Mouse (Mus musculus) MEL (cell line): Measurements from ENCODE around the gene 3110040N11Rik.

Source experiments
- CTCF ChIP-seq, 3 experiments: IDR thresholded peaks in 2 of 3; conservative IDR thresholded peaks in 1 of 3; 2 replicates each; pipeline ENCODE4 v1.5.1; 2011 to 2012; ENCODE audit warnings: low read length in 3 of 3, low read depth in 2 of 3, mild to moderate bottlenecking in 2 of 3, improper control_type of control experiment in 1 of 3, inconsistent platforms in 1 of 3, mixed read lengths in 1 of 3, moderate library complexity in 1 of 3; ENCODE audit not compliant: control insufficient read depth in 1 of 3, insufficient read depth in 1 of 3, poor library complexity in 1 of 3, severe bottlenecking in 1 of 3
- E2F4 ChIP-seq: IDR thresholded peaks from 2 replicates; pipeline ENCODE4 v1.6.1; 2011; ENCODE audit warnings: low read depth, low read length, improper control_type of control experiment, borderline replicate concordance
- HCFC1 ChIP-seq: IDR thresholded peaks from 2 replicates; pipeline ENCODE4 v1.6.1; 2012; ENCODE audit warnings: low read depth, mild to moderate bottlenecking, inconsistent platforms, low read length, improper control_type of control experiment, moderate library complexity
- MYC ChIP-seq: IDR thresholded peaks from 2 replicates; pipeline ENCODE4 v1.6.1; 2011; ENCODE audit warnings: low read depth, mild to moderate bottlenecking, low read length, improper control_type of control experiment, moderate library complexity
- POLR2A ChIP-seq, 2 experiments: IDR thresholded peaks; 2 replicates each; pipeline ENCODE4 v1.6.1; 2011 to 2012; ENCODE audit warnings: low read length in 2 of 2, mild to moderate bottlenecking in 2 of 2, control low read depth in 1 of 2, improper control_type of control experiment in 1 of 2, low read depth in 1 of 2, moderate library complexity in 1 of 2; ENCODE audit not compliant: control insufficient read depth in 1 of 2, insufficient read depth in 1 of 2, poor library complexity in 1 of 2
- SMC3 ChIP-seq: IDR thresholded peaks from 2 replicates; pipeline ENCODE4 v1.6.1; 2011; ENCODE audit warnings: low read depth, low read length, improper control_type of control experiment
- TAL1 ChIP-seq: IDR thresholded peaks from 2 replicates; pipeline ENCODE4 v1.6.1; 2012; ENCODE audit warnings: mild to moderate bottlenecking, inconsistent platforms, low read length, moderate library complexity, mixed read lengths
- ZC3H11A ChIP-seq: IDR thresholded peaks from 2 replicates; pipeline ENCODE4 v1.6.1; 2012; ENCODE audit warnings: low read depth, mild to moderate bottlenecking, inconsistent platforms, low read length, improper control_type of control experiment
- ZNF384 ChIP-seq: IDR thresholded peaks from 2 replicates; pipeline ENCODE4 v1.6.1; 2012; ENCODE audit warnings: low read depth, mild to moderate bottlenecking, inconsistent platforms, low read length, improper control_type of control experiment

DNA sequence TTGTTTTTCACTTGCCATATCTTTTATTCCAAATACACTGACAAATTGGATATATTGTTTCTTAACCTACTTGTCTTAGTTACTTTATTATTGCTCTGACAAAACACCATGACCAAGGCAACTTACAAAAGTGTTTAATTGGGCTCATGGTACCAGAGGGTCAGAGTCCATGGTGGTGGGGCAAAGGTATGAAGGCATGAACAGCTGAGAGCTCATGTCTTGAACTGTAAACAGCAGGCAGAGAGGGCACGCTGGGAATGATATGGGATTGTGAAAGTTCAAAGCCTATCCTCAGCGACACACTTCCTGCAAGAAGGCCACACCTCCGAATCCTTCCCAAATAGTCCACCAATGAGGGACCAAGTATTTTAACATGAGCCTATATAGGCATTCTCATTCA lies 41.3 kb downstream of the 3110040N11Rik start:
- TF ChIP-seq ZC3H11A (no peak), MYC (no peak), CTCF (IDR thresholded peaks at IDR 0.05 in 2 of 3, conservative IDR thresholded peaks at IDR 0.05 in 1 of 3; ENCODE audit: control insufficient read depth in 1 of 3, insufficient read depth in 1 of 3, low read depth in 2 of 3, low read length in 3 of 3, poor library complexity in 1 of 3, severe bottlenecking in 1 of 3) (no peak), TAL1 (no peak), SMC3 (no peak), POLR2A (IDR thresholded peaks at IDR 0.05; ENCODE audit: control insufficient read depth in 1 of 2, insufficient read depth in 1 of 2, low read depth in 1 of 2, low read length in 2 of 2, poor library complexity in 1 of 2) (no peak), HCFC1 (no peak), ZNF384 (no peak), E2F4 (no peak)
